Mouse (Mus musculus): ENCODE measurements around the gene Fcmr. TPM values are rescaled to one million over a fixed set of nuclear protein-coding genes. Genes with fewer than 3 reads are reported as not detected.

Fcmr gene
- 21.9 and 25.0 TPM in 2 replicates for polyA plus RNA-seq (2012; rRNA removed)

GRCm38 (mm10) chr1:130865541-130866221 lies at the start of gene Fcmr:
TSS of gene Fcmr (plus strand) at chr1:130865669.
- TF ChIP-seq CTCF (IDR thresholded peaks at IDR 0.05; ENCODE audit: insufficient read depth, low read length) (no peak), POLR2A (IDR thresholded peaks at IDR 0.05; ENCODE audit: borderline replicate concordance, extremely low read depth, low read depth, low read length) (no peak)
- WGBS, result 67% methylated on average over 7 of the region's 7 CpGs
- no peaks in the 10 kb centered on the region for H3K4me1 ChIP-seq (ENCODE audit: control insufficient read depth, insufficient read depth, low read length)
- no peak for DNase-seq
- H3K4me3 ChIP-seq (replicated peaks; ENCODE audit: extremely low read depth, low read depth, low read length), result no peak within 1 kb of the TSS

- 50% methylated on average over 1 of the region's 1 CpGs for WGBS
- no peak overlapping the region for H3K4me3 ChIP-seq (replicated peaks; ENCODE audit: extremely low read depth, low read depth, low read length)
- TF ChIP-seq POLR2A (IDR thresholded peaks at IDR 0.05; ENCODE audit: borderline replicate concordance, extremely low read depth, low read depth, low read length), result no peak
- no peak for TF ChIP-seq CTCF (IDR thresholded peaks at IDR 0.05; ENCODE audit: insufficient read depth, low read length)
- no peaks in the 10 kb centered on the region for H3K4me1 ChIP-seq (ENCODE audit: control insufficient read depth, insufficient read depth, low read length)
- DNase-seq, result no peak
These were observed 45.7 kb upstream of the Fcmr start for GRCm38 (mm10) chr1:130819737-130820136.

GRCm38 (mm10) chr1:130820316-130821148 lies 44.9 kb upstream of the Fcmr start:
- H3K4me1 ChIP-seq (ENCODE audit: control insufficient read depth, insufficient read depth, low read length), result no peaks in the 10 kb centered on the region
- H3K4me3 ChIP-seq (replicated peaks; ENCODE audit: extremely low read depth, low read depth, low read length), result no peak overlapping the region
- 62% methylated on average over 7 of the region's 7 CpGs for WGBS
- DNase-seq, result peak; percentile 27
- no peak for TF ChIP-seq POLR2A (IDR thresholded peaks at IDR 0.05; ENCODE audit: borderline replicate concordance, extremely low read depth, low read depth, low read length)

- DNase-seq, result no peak
- no peak overlapping the region for H3K4me3 ChIP-seq (replicated peaks; ENCODE audit: extremely low read depth, low read depth, low read length)
- 55% methylated on average over 2 of the region's 2 CpGs for WGBS
- TF ChIP-seq POLR2A (IDR thresholded peaks at IDR 0.05; ENCODE audit: borderline replicate concordance, extremely low read depth, low read depth, low read length), result no peak
- TF ChIP-seq CTCF (IDR thresholded peaks at IDR 0.05; ENCODE audit: insufficient read depth, low read length), result no peak
- H3K4me1 ChIP-seq (ENCODE audit: control insufficient read depth, insufficient read depth, low read length), result no peaks in the 10 kb centered on the region
These were observed 44.4 kb upstream of the Fcmr start for GRCm38 (mm10) chr1:130821149-130821471.

GRCm38 (mm10) chr1:130821911-130822625 lies 43.4 kb upstream of the Fcmr start:
- TF ChIP-seq POLR2A (IDR thresholded peaks at IDR 0.05; ENCODE audit: borderline replicate concordance, extremely low read depth, low read depth, low read length) (no peak), CTCF (IDR thresholded peaks at IDR 0.05; ENCODE audit: insufficient read depth, low read length) (no peak)
- Histone ChIP-seq H3K4me1 (ENCODE audit: control insufficient read depth, insufficient read depth, low read length) (no peaks in the 10 kb centered on the region), H3K4me3 (replicated peaks; ENCODE audit: extremely low read depth, low read depth, low read length) (no peak overlapping the region)
- 66% methylated on average over 9 of the region's 9 CpGs for WGBS
- no peak for DNase-seq

GRCm38 (mm10) chr1:130826448-130826847 lies 39.0 kb upstream of the Fcmr start, which contains the start of gene Pigr:
TSS of gene Pigr (plus strand) at chr1:130826684.
- no peak for DNase-seq
- Histone ChIP-seq H3K4me1 (ENCODE audit: control insufficient read depth, insufficient read depth, low read length) (no peaks in the 10 kb centered on the region), H3K4me3 (replicated peaks; ENCODE audit: extremely low read depth, low read depth, low read length) (no peak within 1 kb of the TSS)
- TF ChIP-seq CTCF (IDR thresholded peaks at IDR 0.05; ENCODE audit: insufficient read depth, low read length) (no peak), POLR2A (IDR thresholded peaks at IDR 0.05; ENCODE audit: borderline replicate concordance, extremely low read depth, low read depth, low read length) (no peak)
- WGBS, result 69% methylated on average over 5 of the region's 5 CpGs

- TF ChIP-seq CTCF (IDR thresholded peaks at IDR 0.05; ENCODE audit: insufficient read depth, low read length) (no peak), POLR2A (IDR thresholded peaks at IDR 0.05; ENCODE audit: borderline replicate concordance, extremely low read depth, low read depth, low read length) (no peak)
- Histone ChIP-seq H3K4me3 (replicated peaks; ENCODE audit: extremely low read depth, low read depth, low read length) (no peak overlapping the region), H3K4me1 (ENCODE audit: control insufficient read depth, insufficient read depth, low read length) (no peaks in the 10 kb centered on the region)
- no peak for DNase-seq
- 56% methylated on average over 4 of the region's 4 CpGs for WGBS
These were observed 36.8 kb upstream of the Fcmr start for GRCm38 (mm10) chr1:130828656-130829055.

- H3K4me1 ChIP-seq (ENCODE audit: control insufficient read depth, insufficient read depth, low read length), result no peaks in the 10 kb centered on the region
- no peak overlapping the region for H3K4me3 ChIP-seq (replicated peaks; ENCODE audit: extremely low read depth, low read depth, low read length)
- no peak for TF ChIP-seq CTCF (IDR thresholded peaks at IDR 0.05; ENCODE audit: insufficient read depth, low read length)
- TF ChIP-seq POLR2A (IDR thresholded peaks at IDR 0.05; ENCODE audit: borderline replicate concordance, extremely low read depth, low read depth, low read length), result no peak
- WGBS, result 63% methylated on average over 8 of the region's 8 CpGs
- DNase-seq, result no peak
These were observed 35.3 kb upstream of the Fcmr start for GRCm38 (mm10) chr1:130829906-130830830.

All from lung, adult 2 months (tissue).